Mouse (Mus musculus): ENCODE measurements around the gene Efcab1.
"Not testable (repeated sequence)": the region's sequence is repeated elsewhere in the genome, so short reads cannot be mapped to it uniquely, and the experiment has no call there.

Gene Efcab1

GRCm38 (mm10) chr16:14939552-14939951, 33.1 kb downstream of the Efcab1 start:
- Histone ChIP-seq H3K4me1 (replicated peaks; ENCODE audit: low read depth, low read length) (no peaks in the 10 kb centered on the region), H3K4me3 (replicated peaks; ENCODE audit: low read length) (no peak overlapping the region), H3K27me3 (ENCODE audit: insufficient read depth, low read length) (no peaks in the 10 kb centered on the region), H3K9me3 (ENCODE audit: low read length) (no peaks in the 10 kb centered on the region), H3K36me3 (ENCODE audit: insufficient read depth, low read length) (no peaks in the 10 kb centered on the region)
- no peak for TF ChIP-seq NANOG (IDR thresholded peaks at IDR 0.05; ENCODE audit: borderline replicate concordance, low read length)
- TF ChIP-seq CTCF (conservative IDR thresholded peaks at IDR 0.05; ENCODE audit: low read length), result no peak
- no peak for TF ChIP-seq POU5F1 (IDR thresholded peaks at IDR 0.05; ENCODE audit: borderline replicate concordance, low read length)

GRCm38 (mm10) chr16:14939994-14940715, 33.7 kb downstream of the Efcab1 start:
- H3K27me3 ChIP-seq (ENCODE audit: insufficient read depth, low read length), result no peaks in the 10 kb centered on the region
- TF ChIP-seq CTCF (conservative IDR thresholded peaks at IDR 0.05; ENCODE audit: low read length) (no peak), NANOG (IDR thresholded peaks at IDR 0.05; ENCODE audit: borderline replicate concordance, low read length) (no peak), POU5F1 (IDR thresholded peaks at IDR 0.05; ENCODE audit: borderline replicate concordance, low read length) (no peak)
- H3K4me3 ChIP-seq (replicated peaks; ENCODE audit: low read length), result no peak overlapping the region
- H3K4me1 ChIP-seq (replicated peaks; ENCODE audit: low read depth, low read length), result no peaks in the 10 kb centered on the region
- H3K9me3 ChIP-seq (ENCODE audit: low read length), result no peaks in the 10 kb centered on the region
- no peaks in the 10 kb centered on the region for H3K36me3 ChIP-seq (ENCODE audit: insufficient read depth, low read length)

GRCm38 (mm10) chr16:14940898-14941297, 34.5 kb downstream of the Efcab1 start:
- Histone ChIP-seq H3K36me3 (ENCODE audit: insufficient read depth, low read length) (no peaks in the 10 kb centered on the region), H3K27me3 (ENCODE audit: insufficient read depth, low read length) (no peaks in the 10 kb centered on the region), H3K9me3 (ENCODE audit: low read length) (no peaks in the 10 kb centered on the region), H3K4me3 (replicated peaks; ENCODE audit: low read length) (no peak overlapping the region), H3K4me1 (replicated peaks; ENCODE audit: low read depth, low read length) (no peaks in the 10 kb centered on the region)
- TF ChIP-seq NANOG (IDR thresholded peaks at IDR 0.05; ENCODE audit: borderline replicate concordance, low read length) (no peak), CTCF (conservative IDR thresholded peaks at IDR 0.05; ENCODE audit: low read length) (no peak), POU5F1 (IDR thresholded peaks at IDR 0.05; ENCODE audit: borderline replicate concordance, low read length) (no peak)

- TF ChIP-seq CTCF (conservative IDR thresholded peaks at IDR 0.05; ENCODE audit: low read length) (no peak), POU5F1 (IDR thresholded peaks at IDR 0.05; ENCODE audit: borderline replicate concordance, low read length) (no peak), NANOG (IDR thresholded peaks at IDR 0.05; ENCODE audit: borderline replicate concordance, low read length) (no peak)
- no peak overlapping the region for H3K4me3 ChIP-seq (replicated peaks; ENCODE audit: low read length)
- H3K36me3 ChIP-seq (ENCODE audit: insufficient read depth, low read length), result no peaks in the 10 kb centered on the region
- no peaks in the 10 kb centered on the region for H3K27me3 ChIP-seq (ENCODE audit: insufficient read depth, low read length)
- H3K9me3 ChIP-seq (ENCODE audit: low read length), result no peaks in the 10 kb centered on the region
- no peaks in the 10 kb centered on the region for H3K4me1 ChIP-seq (replicated peaks; ENCODE audit: low read depth, low read length)
Measured at GRCm38 (mm10) chr16:14943530-14943929, 37.1 kb downstream of the Efcab1 start.

- not testable (repeated sequence) for H3K9me3 ChIP-seq (ENCODE audit: low read length); H3K4me1 ChIP-seq (replicated peaks; ENCODE audit: low read depth, low read length); H3K4me3 ChIP-seq (replicated peaks; ENCODE audit: low read length); H3K27me3 ChIP-seq (ENCODE audit: insufficient read depth, low read length); H3K36me3 ChIP-seq (ENCODE audit: insufficient read depth, low read length)
Measured at GRCm38 (mm10) chr16:14947561-14947960, 41.2 kb downstream of the Efcab1 start.

GRCm38 (mm10) chr16:14951894-14952293, 45.5 kb downstream of the Efcab1 start:
- no peaks in the 10 kb centered on the region for H3K4me1 ChIP-seq (replicated peaks; ENCODE audit: low read depth, low read length)
- no peaks in the 10 kb centered on the region for H3K27me3 ChIP-seq (ENCODE audit: insufficient read depth, low read length)
- TF ChIP-seq CTCF (conservative IDR thresholded peaks at IDR 0.05; ENCODE audit: low read length), result no peak
- TF ChIP-seq POU5F1 (IDR thresholded peaks at IDR 0.05; ENCODE audit: borderline replicate concordance, low read length), result no peak
- no peak overlapping the region for H3K4me3 ChIP-seq (replicated peaks; ENCODE audit: low read length)
- no peaks in the 10 kb centered on the region for H3K36me3 ChIP-seq (ENCODE audit: insufficient read depth, low read length)
- no peaks in the 10 kb centered on the region for H3K9me3 ChIP-seq (ENCODE audit: low read length)

GRCm38 (mm10) chr16:14959743-14960142, 53.3 kb downstream of the Efcab1 start:
- H3K27me3 ChIP-seq (ENCODE audit: insufficient read depth, low read length), result no peaks in the 10 kb centered on the region
- no peaks in the 10 kb centered on the region for H3K36me3 ChIP-seq (ENCODE audit: insufficient read depth, low read length)
- TF ChIP-seq NANOG (IDR thresholded peaks at IDR 0.05; ENCODE audit: borderline replicate concordance, low read length) (no peak), CTCF (conservative IDR thresholded peaks at IDR 0.05; ENCODE audit: low read length) (no peak), POU5F1 (IDR thresholded peaks at IDR 0.05; ENCODE audit: borderline replicate concordance, low read length) (no peak)
- H3K9me3 ChIP-seq (ENCODE audit: low read length), result peaks cover 8% of the 10 kb centered on the region; the same call in 1 of the 2 replicates
- no peak overlapping the region for H3K4me3 ChIP-seq (replicated peaks; ENCODE audit: low read length)
- no peaks in the 10 kb centered on the region for H3K4me1 ChIP-seq (replicated peaks; ENCODE audit: low read depth, low read length)

- H3K9me3 ChIP-seq (ENCODE audit: low read length), result no peaks in the 10 kb centered on the region
- no peaks in the 10 kb centered on the region for H3K27me3 ChIP-seq (ENCODE audit: insufficient read depth, low read length)
- no peak overlapping the region for H3K4me3 ChIP-seq (replicated peaks; ENCODE audit: low read length)
- H3K36me3 ChIP-seq (ENCODE audit: insufficient read depth, low read length), result no peaks in the 10 kb centered on the region
- no peaks in the 10 kb centered on the region for H3K4me1 ChIP-seq (replicated peaks; ENCODE audit: low read depth, low read length)
- TF ChIP-seq NANOG (IDR thresholded peaks at IDR 0.05; ENCODE audit: borderline replicate concordance, low read length) (no peak), POU5F1 (IDR thresholded peaks at IDR 0.05; ENCODE audit: borderline replicate concordance, low read length) (no peak), CTCF (conservative IDR thresholded peaks at IDR 0.05; ENCODE audit: low read length) (no peak)
Measured at GRCm38 (mm10) chr16:14973696-14974095, 67.3 kb downstream of the Efcab1 start.

- H3K36me3 ChIP-seq (ENCODE audit: insufficient read depth, low read length), result no peaks in the 10 kb centered on the region
- no peaks in the 10 kb centered on the region for H3K27me3 ChIP-seq (ENCODE audit: insufficient read depth, low read length)
- H3K9me3 ChIP-seq (ENCODE audit: low read length), result no peaks in the 10 kb centered on the region
- H3K4me3 ChIP-seq (replicated peaks; ENCODE audit: low read length), result no peak overlapping the region
- no peaks in the 10 kb centered on the region for H3K4me1 ChIP-seq (replicated peaks; ENCODE audit: low read depth, low read length)
- TF ChIP-seq CTCF (conservative IDR thresholded peaks at IDR 0.05; ENCODE audit: low read length) (no peak), POU5F1 (IDR thresholded peaks at IDR 0.05; ENCODE audit: borderline replicate concordance, low read length) (no peak), NANOG (IDR thresholded peaks at IDR 0.05; ENCODE audit: borderline replicate concordance, low read length) (no peak)
Measured at GRCm38 (mm10) chr16:14979228-14979627, 72.8 kb downstream of the Efcab1 start.

All from E14TG2a.4 (cell line).